Mouse (Mus musculus) telencephalon, adult 2 months (tissue): ENCODE data around the gene Rorb.

Experiments used
- DNase-seq: peaks from one replicate; pipeline ENCODE4 v3.0.0-alpha.2; 2011; ENCODE audit warnings: low read depth, low spot score

Gene Rorb

DNA sequence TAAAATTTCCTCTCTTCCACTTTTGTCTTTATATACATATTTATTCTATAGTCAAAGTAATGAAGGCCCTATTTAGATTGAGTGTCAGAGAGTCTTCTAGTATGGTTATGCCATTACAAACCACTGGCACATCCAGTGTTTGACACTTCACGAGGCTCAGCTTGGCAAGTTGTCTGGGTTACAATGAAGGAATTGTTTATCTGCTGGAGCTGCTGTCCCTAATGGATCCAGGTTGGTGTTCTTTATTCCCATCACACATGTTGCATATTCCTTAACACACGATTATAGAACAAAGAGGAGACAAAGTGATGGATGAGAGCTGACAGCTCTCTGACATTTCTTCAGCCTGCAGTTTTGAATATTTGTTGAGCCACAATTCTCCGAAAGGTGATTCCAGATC is 77.0 kb downstream of the Rorb start:
- DNase-seq = no peak

GRCm38 (mm10) chr19:19005144-19005543 is 105.9 kb downstream of the Rorb start:
- DNase-seq = peak; percentile 59

- DNase-seq = no peak
These were observed 106.9 kb downstream of the Rorb start for GRCm38 (mm10) chr19:19004023-19004656.

- no peak for DNase-seq
These were observed 112.0 kb downstream of the Rorb start for GRCm38 (mm10) chr19:18998966-18999365.

GRCm38 (mm10) chr19:18997711-18998110 is 113.3 kb downstream of the Rorb start:
- DNase-seq = no peak

GRCm38 (mm10) chr19:18979996-18980395 is 131.0 kb downstream of the Rorb start:
- DNase-seq = no peak

- DNase-seq = peak; percentile 52
These were observed 136.0 kb downstream of the Rorb start for GRCm38 (mm10) chr19:18974796-18975660.

GRCm38 (mm10) chr19:18969386-18969785 is 141.6 kb downstream of the Rorb start:
- DNase-seq = peak; percentile 36

DNA sequence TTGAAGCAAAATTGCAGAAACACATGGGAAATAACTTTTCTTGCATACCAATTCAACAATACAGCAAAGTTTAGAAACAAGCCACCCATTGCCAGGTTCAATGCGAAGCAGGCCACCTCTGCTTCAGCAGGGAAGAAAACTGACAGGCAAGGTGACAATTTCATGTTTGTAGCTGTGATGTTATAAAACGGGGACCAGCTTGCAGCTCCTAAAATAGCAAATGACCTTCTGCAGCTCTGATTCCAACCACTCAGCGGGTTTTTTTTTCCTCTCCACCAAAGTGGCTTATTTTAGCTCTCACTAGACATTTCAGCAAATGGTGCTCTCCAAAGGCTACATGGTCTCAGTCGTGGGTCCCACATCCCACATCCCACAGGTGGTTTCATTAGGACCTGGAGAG is 143.7 kb downstream of the Rorb start:
- DNase-seq = peak; percentile 36

- no peak for DNase-seq
These were observed 151.1 kb downstream of the Rorb start for GRCm38 (mm10) chr19:18959862-18960261.

GRCm38 (mm10) chr19:18952806-18953205 is 158.2 kb downstream of the Rorb start:
- no peak for DNase-seq

DNA sequence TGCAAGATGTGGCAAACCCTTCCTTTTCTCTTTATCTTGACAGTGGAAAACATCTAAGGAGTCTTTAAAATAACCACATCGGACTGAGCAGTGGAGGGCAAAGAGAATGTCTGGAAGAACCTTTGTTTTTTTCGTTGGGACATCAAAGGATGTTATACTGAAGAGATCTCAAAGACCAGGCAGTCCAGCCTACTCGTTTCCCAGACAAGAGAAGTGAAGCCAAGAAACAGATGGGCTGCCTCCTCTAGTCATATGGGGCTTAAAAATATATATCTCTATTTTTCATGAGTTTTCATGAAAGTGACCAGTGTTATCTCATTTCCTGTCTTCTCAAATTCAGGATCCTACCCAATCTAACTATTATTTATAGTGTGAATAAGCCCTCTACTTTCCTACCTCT is 163.8 kb downstream of the Rorb start:
- peak; percentile 26 for DNase-seq

GRCm38 (mm10) chr19:18945265-18945664 is 165.7 kb downstream of the Rorb start:
- no peak for DNase-seq

GRCm38 (mm10) chr19:18941391-18941790 is 169.6 kb downstream of the Rorb start:
- DNase-seq = peak; percentile 17

DNA sequence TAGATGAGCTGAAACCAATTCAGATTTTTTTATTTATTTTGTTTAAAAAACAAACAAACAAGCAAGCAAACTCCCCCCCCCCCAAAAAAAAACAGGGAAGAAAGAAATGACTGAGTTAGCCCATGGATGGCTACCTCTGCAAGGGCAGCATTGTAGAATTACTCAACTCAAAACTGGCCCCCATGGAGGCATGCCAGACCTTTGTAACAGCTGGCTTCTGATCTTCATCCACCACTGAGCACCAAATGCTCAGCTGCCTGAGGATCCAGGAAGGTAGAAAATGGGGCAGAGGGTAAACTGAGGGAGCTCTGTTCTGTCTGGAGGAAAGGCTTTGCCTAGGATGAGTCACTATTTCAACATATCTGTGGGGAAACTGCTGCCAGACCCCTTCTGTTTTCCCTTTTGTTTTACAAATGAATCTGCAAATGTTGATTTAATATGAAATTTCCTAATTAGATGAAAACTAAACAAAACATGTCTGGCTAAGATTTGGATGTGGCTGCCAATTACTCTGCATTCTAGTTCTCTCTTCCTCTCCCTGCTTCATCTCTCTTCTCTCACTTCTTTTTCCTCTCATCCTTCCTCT is 199.1 kb downstream of the Rorb start:
- no peak for DNase-seq

DNA sequence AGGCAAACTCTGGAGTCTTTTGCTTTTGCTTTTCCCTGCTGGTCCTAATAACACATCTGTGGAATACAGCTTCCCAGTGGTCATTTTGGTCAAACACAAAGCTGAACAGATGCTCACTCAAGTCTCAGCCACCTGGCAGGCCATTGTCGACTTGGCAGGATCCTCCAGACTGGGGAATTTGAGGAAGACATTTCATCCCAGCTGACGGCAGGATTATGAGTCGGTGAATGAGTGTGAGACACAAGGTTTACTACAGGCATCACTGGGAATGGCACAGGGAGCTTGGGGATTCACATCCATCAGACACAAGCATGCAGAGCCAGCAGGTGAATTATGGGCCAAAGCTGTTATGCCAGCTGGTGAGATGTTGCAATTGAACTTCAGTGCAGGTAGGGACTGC is 201.4 kb downstream of the Rorb start:
- DNase-seq = no peak

GRCm38 (mm10) chr19:18905511-18905910 is 205.5 kb downstream of the Rorb start:
- DNase-seq = no peak

GRCm38 (mm10) chr19:18902694-18903067 is 208.3 kb downstream of the Rorb start:
- DNase-seq = no peak

- DNase-seq = no peak
These were observed 208.8 kb downstream of the Rorb start for GRCm38 (mm10) chr19:18902041-18902693.

DNA sequence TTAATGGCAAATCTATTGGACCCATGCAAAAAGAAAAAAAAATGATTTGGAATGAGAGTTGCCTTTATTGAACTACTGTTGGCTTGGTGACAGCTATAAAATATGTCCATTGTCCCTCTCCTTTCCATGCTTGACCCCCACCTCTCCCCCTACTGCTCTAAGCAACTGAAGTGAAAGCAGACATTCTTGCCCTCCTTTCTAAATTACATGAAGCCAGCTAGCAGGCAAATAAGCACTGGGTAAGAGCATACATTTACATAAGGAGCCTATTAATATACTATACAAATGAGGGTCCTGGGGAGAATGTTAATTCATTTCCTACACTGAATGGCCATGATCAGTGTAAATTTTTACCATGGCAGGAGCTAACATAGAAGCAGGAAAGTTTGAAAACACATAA is 212.8 kb downstream of the Rorb start:
- DNase-seq = no peak

DNA sequence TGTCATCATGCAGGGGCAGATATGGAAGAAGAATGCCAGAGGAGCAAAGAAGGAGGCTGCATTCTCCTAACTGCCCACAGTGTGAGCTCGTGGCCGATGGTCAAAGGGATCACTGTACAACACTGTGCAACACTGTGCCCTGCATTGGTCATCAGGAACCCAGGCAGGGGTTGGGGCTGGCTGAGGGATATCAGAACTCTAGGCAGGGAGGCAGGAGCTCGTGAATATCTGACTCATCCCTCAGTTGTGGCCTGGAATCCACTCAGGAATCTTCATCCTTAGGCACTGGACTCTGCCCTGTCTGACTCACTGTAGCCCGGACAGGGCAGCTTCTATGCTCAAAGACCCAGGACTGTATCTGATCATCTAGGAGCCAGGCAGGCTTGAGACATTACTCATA is 220.8 kb downstream of the Rorb start:
- no peak for DNase-seq

- no peak for DNase-seq
These were observed 221.4 kb downstream of the Rorb start for GRCm38 (mm10) chr19:18889632-18890031.
